Mouse (Mus musculus) adrenal gland, adult 2 months (tissue): Measurements from ENCODE around the gene Scn11a. TPM values are rescaled to one million over a fixed set of nuclear protein-coding genes. Genes with fewer than 3 reads are reported as not detected.

Source experiments
- DNase-seq: peaks from one replicate; pipeline ENCODE4 v3.0.0; 2021
- long read RNA-seq: library from polyadenylated mRNA; stranded (forward); transcript quantifications from one replicate; pipeline ENCODE4 v2.0.0, GENCODE M21; 2021
- polyA plus RNA-seq: library from polyadenylated mRNA; depleted of rRNA; stranded (reverse); fragments of >200 nt; gene quantifications from 2 replicates; pipeline ENCODE4 v1.2.3, GENCODE M21; 2012; rRNA removed
- total RNA-seq, 2 experiments: library from RNA; stranded (reverse); gene quantifications; 2 replicates each; pipeline ENCODE4 v1.2.3; 2021

Gene Scn11a
- total RNA-seq (not detected), polyA plus RNA-seq (not detected in 2 replicates)
- long read RNA-seq, result 0 reads

DNA sequence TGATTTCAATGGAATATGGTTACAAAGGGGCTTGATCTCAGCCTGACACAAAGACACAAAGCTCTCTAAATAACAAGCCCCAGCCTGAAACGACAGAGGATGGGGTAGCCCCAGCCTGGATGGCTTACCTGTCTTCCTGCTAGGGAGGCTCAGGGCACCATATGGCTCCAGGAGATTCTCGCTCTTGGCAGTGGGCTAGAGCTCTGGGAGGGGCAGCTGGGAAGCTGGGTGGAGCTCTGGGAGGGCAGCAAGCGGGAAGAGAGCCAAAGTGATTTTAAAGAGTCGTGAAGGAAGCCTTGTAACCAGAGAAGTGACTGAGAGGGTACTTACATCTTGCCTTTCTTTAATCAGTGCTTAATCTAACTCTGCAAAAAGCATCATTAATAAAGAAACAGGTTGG lies at the start of gene Scn11a:
Scn11a (minus strand) TSS at position 160 of the 400 bp plus-strand sequence.
- DNase-seq, result no peak

DNA sequence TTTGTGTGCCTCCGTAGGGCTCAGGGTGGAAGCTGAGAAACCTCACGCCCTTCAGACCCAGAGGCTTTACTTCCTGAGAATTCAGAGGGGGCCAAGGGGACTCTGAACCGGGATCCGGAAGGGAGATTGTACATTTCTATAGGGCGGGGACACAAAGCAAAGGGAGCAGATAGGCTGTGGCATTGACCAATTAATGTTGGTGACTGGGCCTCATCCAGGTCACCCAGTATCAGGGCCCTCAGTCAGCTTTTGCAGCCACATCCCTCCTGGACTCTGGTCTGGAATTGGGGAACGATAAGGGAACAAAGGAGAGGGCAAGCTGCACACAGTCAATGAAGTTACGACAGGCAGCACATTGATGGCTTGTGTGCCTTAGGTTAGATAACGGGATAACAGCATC lies 28.9 kb upstream of the Scn11a start:
- no peak for DNase-seq

- DNase-seq, result no peak
Measured at GRCm38 (mm10) chr9:119853071-119853846, 28.0 kb upstream of the Scn11a start.

GRCm38 (mm10) chr9:119852347-119853030 lies 27.2 kb upstream of the Scn11a start:
- no peak for DNase-seq

- no peak for DNase-seq
Measured at GRCm38 (mm10) chr9:119849214-119849613, 24.0 kb upstream of the Scn11a start.

DNA sequence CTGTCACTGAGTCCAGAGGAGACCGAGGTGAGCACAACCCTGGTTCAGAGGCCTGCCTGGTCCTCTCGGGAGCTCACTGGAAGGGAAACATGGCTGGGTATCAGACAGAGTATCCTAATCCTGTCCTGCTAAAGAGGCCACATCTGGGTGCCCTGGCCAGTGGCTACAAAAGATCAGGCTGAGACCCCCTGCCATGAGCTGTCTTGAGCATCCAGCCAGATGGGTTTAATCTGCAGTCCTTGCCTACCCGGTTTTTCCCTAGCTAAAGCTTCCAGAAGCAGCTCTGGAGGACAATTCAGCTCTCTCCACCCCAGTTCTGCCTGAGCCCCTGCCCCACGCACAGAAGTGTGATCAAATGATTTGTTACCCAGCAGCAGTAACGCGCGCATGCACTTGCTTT lies 23.4 kb upstream of the Scn11a start:
- DNase-seq, result no peak

GRCm38 (mm10) chr9:119847187-119847586 lies 21.9 kb upstream of the Scn11a start:
- DNase-seq, result no peak

- no peak for DNase-seq
Measured at GRCm38 (mm10) chr9:119844724-119845123, 19.5 kb upstream of the Scn11a start.

GRCm38 (mm10) chr9:119843549-119843948 lies 18.3 kb upstream of the Scn11a start:
- no peak for DNase-seq

- no peak for DNase-seq
Measured at GRCm38 (mm10) chr9:119842541-119843169, 17.4 kb upstream of the Scn11a start.

DNA sequence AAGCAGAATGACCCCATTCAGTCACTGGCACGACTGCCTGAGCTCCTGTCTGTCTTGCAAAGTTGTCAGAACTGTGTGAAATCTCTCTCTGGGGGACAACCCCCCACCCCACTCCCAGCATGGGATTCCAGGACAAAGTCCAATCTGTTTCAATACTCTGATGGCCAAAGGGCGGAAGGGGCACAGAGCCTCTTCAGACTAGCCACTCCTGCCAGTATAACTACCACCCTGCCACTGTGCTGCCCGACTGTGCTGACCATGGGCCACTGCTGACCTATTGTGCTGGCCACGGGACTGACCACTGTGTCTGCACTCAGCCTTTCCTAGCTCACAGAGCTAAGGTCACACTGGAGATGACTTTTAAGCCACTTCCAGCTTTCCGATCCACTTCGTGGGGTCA lies 16.8 kb upstream of the Scn11a start:
- no peak for DNase-seq

DNA sequence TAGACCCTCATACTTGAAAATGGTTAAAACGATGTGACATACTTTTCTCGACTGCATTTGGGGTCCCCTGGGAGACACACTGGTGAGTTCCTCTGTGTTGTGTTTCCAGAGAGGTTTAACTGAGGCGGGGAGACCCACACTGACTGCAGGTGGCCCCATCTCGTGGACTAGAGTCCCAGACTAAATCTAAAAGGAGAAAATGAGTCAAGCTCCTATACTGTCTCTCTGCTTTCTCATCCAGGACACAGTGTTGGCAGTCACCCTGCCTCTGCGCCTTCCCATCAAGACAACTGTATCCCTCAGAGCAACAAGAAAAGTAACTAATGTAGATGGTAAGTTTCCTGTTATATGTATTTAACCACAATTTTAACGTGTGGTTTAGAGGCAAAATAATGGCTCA lies 15.9 kb upstream of the Scn11a start:
- no peak for DNase-seq

GRCm38 (mm10) chr9:119835581-119836125 lies 10.4 kb upstream of the Scn11a start:
- no peak for DNase-seq

DNA sequence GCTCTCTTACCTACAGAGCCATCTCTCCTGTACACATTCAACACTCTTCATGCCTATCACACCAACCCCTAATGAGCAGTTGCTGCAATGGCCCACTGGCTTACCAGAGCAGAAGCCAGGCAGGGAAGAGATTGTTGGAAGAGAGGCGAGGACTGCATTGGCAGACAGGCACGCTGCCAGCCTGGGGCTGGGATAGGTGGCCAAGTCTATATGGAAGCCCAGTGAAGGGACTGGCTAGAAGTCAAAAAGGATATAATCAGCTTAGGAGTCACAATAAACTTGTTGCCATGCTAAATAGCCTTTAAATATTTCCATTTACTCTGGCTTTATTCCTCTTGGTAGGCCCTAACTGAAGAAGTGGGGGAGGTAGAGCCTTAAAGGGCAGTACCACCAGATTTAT lies 5.7 kb upstream of the Scn11a start:
- DNase-seq, result no peak

DNA sequence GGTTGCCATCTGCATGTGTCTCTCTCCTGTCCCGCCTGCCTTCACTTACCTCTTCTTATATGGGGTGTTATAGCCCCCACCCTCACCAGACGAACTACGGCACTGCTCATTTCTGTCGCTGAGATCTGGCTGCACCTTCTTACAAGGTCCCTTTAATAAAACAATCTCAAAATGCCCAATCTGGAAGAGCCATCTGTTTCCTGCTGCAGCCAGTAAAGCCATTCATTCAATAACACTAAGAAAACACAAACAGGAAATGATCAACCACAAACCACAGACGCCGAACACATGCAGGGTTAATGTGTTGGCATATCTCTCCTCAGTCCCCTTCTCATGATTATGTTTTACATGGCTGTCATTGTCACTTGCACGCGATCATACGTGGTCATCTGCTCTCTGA lies 1.5 kb downstream of the Scn11a start:
- DNase-seq, result no peak

DNA sequence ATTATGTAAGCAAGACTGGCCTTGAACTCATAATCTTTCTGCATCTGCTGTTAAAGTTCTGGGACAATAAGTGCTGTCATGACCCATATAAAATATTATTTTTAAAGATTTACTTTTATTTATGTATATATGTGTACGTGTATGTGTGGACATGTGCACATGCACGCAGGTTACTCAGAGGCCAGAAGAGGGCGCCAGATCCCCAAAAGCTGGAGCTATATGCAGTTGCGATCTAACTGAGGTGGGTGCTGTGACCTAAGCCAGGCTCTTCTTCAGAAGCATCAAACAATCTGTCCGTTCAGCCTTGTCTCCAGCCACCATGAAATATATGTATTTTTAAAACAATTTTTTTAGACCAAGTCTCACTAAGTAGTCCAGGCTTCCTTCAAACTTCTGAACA lies 11.6 kb downstream of the Scn11a start:
- DNase-seq, result no peak

- DNase-seq, result no peak
Measured at GRCm38 (mm10) chr9:119806491-119806890, 18.8 kb downstream of the Scn11a start.

DNA sequence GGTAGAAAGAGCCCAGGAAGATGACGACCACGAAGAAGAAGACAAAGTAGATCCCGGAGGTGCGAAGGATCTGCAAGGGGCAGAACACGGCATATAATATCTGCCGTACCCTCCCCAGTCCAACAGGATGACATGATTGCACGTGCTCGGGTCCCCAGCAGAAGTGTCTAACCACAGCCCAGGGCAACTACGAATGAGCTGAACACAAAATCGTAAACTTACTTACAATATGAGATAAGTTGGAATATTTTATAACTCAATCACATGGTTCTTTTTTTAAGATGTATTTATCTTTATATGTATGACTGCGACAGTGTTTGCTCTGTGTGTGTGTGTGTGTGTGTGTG lies 20.8 kb downstream of the Scn11a start:
- DNase-seq, result no peak

DNA sequence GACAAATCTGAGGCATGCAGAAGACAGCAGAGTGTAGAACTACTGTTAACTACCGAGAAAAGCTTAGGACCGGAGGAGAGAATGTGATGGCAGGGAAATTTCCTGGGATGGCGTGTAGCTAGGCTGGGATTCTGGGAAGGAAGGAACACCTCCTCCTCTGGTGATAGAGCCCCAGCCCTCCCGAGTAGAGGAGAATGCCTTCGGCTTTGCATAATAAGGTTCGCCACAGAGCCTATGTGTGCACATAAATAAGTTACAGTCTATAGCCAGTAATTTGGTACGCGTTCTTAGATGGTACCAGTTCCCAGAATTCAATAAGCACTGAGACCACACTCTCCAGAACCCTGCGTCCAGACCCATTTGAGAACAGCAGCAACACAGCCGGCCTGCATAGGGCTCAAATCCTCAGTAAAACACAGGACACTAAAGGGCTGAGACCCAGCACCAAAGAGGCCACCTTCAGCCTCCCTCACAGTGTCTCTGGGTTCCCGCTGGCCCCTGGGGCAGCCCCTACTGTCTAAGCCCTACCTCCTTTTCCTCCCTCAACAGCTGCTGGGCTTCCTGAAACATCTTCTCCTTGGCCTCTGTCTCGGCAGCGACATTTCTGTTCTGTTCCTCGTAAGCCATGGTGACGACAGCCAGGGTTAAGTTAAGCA lies 21.3 kb downstream of the Scn11a start:
- no peak for DNase-seq

- no peak for DNase-seq
Measured at GRCm38 (mm10) chr9:119803169-119803827, 22.0 kb downstream of the Scn11a start.

GRCm38 (mm10) chr9:119801460-119801859 lies 23.8 kb downstream of the Scn11a start:
- DNase-seq, result no peak

- no peak for DNase-seq
Measured at GRCm38 (mm10) chr9:119796791-119797190, 28.5 kb downstream of the Scn11a start.
